Mouse (Mus musculus): ENCODE results near the gene Ptchd4. TPM values are rescaled to one million over a fixed set of nuclear protein-coding genes. Genes with fewer than 3 reads are reported as not detected.

The Ptchd4 gene
- polyA plus RNA-seq, 1 experiment from 2014 or later: 3.3 TPM

- Histone ChIP-seq H3K27ac (no peak overlapping the region), H3K36me3 (no peaks in the 10 kb centered on the region), H3K4me3 (no peak overlapping the region), H3K27me3 (ENCODE audit: insufficient read depth, poor library complexity, severe bottlenecking) (no peaks in the 10 kb centered on the region), H3K4me1 (replicated peaks) (no peaks in the 10 kb centered on the region), H3K9me3 (no peaks in the 10 kb centered on the region)
- no peak for DNase-seq (ENCODE audit: low spot score)
Measured at GRCm38 (mm10) chr17:42335787-42336186, 20.0 kb downstream of the Ptchd4 start.

DNA sequence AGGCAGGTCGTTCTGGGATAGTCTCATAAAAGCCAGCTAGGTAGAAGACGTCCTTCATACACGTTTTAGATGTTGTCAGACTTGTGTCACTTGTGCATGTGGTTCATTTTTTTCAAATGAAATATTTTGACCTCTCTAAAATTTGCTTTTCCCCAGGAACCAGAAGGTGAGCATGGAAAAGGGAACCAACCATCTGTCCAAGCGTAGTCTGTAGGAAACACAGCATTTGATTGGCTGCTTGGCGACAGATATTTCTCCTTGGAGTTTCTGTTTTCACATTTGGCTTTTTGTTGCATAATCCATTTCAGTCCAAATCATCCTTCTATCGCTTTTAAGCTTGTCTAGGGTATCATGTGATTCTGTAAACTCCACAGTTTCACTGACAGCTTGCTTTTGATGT, 20.8 kb downstream of the Ptchd4 start:
- Histone ChIP-seq H3K9me3 (no peaks in the 10 kb centered on the region), H3K4me3 (no peak overlapping the region), H3K4me1 (replicated peaks) (no peaks in the 10 kb centered on the region), H3K36me3 (no peaks in the 10 kb centered on the region), H3K27ac (no peak overlapping the region), H3K27me3 (ENCODE audit: insufficient read depth, poor library complexity, severe bottlenecking) (no peaks in the 10 kb centered on the region)
- 91% methylated on average over 6 of the region's 6 CpGs for WGBS
- no peak for DNase-seq (ENCODE audit: low spot score)

DNA sequence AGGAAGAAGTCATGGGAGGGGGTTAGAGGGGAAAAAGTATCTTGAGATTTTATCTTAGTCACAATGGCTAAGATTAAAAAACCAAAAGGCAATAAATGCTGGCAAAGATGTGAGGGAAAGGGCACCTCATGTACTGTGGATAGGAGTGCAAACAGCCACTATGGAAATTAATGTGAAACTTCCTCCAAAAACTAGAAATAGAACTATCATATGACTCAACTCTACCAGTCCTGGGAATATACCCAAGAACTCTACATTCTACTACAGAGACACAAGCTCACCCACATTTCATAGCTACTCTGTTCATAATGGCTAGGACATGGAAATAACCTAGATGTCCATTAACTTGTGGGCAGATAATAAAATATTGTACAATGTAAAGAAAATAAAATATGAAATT, 30.3 kb downstream of the Ptchd4 start:
- H3K36me3 ChIP-seq: no peaks in the 10 kb centered on the region
- H3K4me3 ChIP-seq: no peak overlapping the region
- DNase-seq (ENCODE audit: low spot score): no peak

GRCm38 (mm10) chr17:42358481-42358880, 42.7 kb downstream of the Ptchd4 start:
- DNase-seq (ENCODE audit: low spot score): no peak
- no peaks in the 10 kb centered on the region for H3K27me3 ChIP-seq (ENCODE audit: insufficient read depth, poor library complexity, severe bottlenecking)
- H3K4me1 ChIP-seq (replicated peaks): no peaks in the 10 kb centered on the region
- 88% methylated on average over 1 of the region's 1 CpGs for WGBS
- no peak overlapping the region for H3K27ac ChIP-seq
- no peaks in the 10 kb centered on the region for H3K36me3 ChIP-seq
- H3K4me3 ChIP-seq: no peak overlapping the region
- no peaks in the 10 kb centered on the region for H3K9me3 ChIP-seq

More for the DNA sequence above, 30.3 kb downstream of the Ptchd4 start:
- Histone ChIP-seq H3K27me3 (ENCODE audit: insufficient read depth, poor library complexity, severe bottlenecking) (no peaks in the 10 kb centered on the region), H3K9me3 (no peaks in the 10 kb centered on the region), H3K4me1 (replicated peaks) (no peaks in the 10 kb centered on the region), H3K27ac (no peak overlapping the region)

DNA sequence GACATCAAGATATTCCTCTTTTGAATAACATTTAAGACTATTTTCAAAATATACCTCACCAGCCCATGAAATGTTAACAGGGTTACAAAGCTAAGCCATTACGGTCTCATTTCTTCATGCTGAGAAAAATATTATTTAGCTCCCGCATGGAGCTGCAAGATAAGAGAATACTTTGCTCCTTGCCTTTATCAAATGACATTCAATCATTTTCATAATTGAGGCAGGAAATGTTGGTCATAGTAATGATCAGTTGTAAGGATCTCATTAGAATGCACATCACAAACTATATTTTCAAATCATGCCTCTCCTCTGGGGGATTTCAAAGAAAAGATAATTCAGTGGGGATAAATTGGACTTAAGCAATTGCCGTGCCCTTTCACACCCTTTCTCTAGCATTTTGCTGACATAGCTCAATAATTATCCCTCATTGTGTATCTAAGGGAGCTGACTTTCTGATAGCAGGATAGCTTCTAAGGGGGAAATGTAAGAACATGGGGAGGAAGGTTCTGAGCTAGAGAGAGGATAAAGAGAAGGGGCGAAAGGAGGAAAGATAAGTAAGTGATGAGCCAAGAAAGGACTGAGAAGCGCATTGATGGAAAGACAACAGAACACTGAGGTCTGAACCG, 47.5 kb downstream of the Ptchd4 start:
- no peaks in the 10 kb centered on the region for H3K9me3 ChIP-seq
- 88% methylated on average over 6 of the region's 6 CpGs for WGBS
- H3K4me3 ChIP-seq: no peak overlapping the region
- H3K4me1 ChIP-seq (replicated peaks): no peaks in the 10 kb centered on the region
- H3K27me3 ChIP-seq (ENCODE audit: insufficient read depth, poor library complexity, severe bottlenecking): no peaks in the 10 kb centered on the region
- no peak overlapping the region for H3K27ac ChIP-seq
- no peak for DNase-seq (ENCODE audit: low spot score)
- H3K36me3 ChIP-seq: no peaks in the 10 kb centered on the region

DNA sequence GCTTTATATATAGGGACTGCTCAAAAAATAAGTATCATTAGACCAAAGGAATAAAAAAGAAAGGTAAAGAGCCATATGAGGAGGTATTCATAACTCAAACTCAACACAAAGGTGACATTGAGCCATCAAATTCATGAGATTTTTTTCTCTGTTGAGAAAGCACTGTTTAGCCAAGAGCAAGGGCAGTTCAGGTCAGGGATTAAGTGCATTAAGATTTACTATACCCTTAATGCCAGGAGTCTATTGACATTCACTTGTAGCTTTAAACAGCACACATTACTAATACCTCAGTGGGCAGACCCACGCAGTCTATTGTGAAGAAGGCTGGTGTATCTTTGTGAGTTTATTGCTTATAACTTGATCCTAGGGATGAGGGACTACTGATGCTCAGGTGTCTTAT, 49.0 kb downstream of the Ptchd4 start:
- no peaks in the 10 kb centered on the region for H3K4me1 ChIP-seq (replicated peaks)
- no peak for DNase-seq (ENCODE audit: low spot score)
- WGBS: 76% methylated on average over 1 of the region's 1 CpGs
- no peak overlapping the region for H3K4me3 ChIP-seq
- no peaks in the 10 kb centered on the region for H3K27me3 ChIP-seq (ENCODE audit: insufficient read depth, poor library complexity, severe bottlenecking)
- no peak overlapping the region for H3K27ac ChIP-seq
- no peaks in the 10 kb centered on the region for H3K36me3 ChIP-seq
- no peaks in the 10 kb centered on the region for H3K9me3 ChIP-seq

DNA sequence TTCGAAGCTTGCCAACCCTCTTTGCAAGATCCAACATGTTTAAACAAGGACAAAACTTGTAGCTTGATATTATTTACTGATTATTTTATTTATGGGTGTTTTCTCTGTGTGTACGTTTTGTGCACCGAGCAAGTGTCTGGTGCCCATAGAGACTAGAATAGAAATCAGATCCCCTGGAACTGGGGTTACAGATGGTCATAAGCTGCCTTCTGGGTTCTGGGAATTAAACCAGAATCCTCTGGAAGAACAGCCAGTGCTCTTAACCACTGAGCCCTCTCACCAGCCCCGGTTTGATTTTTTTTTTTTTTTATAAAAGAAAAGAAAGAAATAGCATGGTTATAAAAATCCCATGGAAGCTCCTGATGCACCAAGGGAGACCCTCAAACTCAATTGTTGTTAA, 59.1 kb downstream of the Ptchd4 start:
- Histone ChIP-seq H3K9me3 (no peaks in the 10 kb centered on the region), H3K4me3 (no peak overlapping the region), H3K27me3 (ENCODE audit: insufficient read depth, poor library complexity, severe bottlenecking) (no peaks in the 10 kb centered on the region), H3K27ac (no peak overlapping the region), H3K36me3 (no peaks in the 10 kb centered on the region), H3K4me1 (replicated peaks) (no peaks in the 10 kb centered on the region)
- 90% methylated on average over 4 of the region's 4 CpGs for WGBS
- DNase-seq (ENCODE audit: low spot score): no peak

DNA sequence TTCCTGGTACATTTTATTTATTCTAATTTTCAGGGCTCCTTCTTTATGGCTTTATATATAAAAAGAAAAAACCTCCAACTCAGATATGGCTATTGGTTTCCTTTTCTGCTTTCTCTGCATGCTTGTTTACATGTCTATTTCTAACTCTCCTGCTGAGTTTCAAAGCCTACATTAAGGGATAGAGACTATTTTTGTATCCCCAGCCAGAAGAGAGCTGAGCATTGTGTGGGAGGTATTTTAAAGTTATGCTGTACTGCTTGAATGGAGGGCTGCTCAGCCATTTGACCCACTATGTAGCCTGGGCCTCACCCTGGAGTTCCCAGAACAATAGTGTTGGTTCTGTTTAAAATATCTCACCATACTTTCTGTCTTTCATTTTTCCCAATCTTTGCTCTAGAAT, 77.3 kb downstream of the Ptchd4 start:
- Histone ChIP-seq H3K4me1 (replicated peaks) (no peaks in the 10 kb centered on the region), H3K36me3 (no peaks in the 10 kb centered on the region), H3K4me3 (no peak overlapping the region), H3K27me3 (ENCODE audit: insufficient read depth, poor library complexity, severe bottlenecking) (no peaks in the 10 kb centered on the region), H3K27ac (no peak overlapping the region), H3K9me3 (no peaks in the 10 kb centered on the region)
- DNase-seq (ENCODE audit: low spot score): no peak

DNA sequence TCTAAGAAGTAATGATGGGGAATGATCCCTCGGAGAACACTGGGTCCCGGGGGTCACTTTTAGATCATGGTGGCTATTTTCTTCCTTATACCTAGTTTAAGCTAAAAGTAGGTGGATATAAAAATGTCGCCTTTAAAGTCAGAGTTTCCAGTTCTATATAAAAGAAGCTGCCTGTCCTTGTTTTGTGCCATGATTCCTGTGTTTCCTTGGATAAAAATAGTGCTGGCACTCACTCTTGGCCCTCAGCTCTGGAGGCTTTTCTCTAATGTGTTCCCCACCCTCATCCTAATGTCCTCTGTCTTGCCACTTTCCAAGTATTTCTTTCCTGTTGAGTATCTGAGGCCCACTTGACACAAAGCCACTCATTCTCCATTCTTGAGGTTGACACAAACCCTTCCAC, 79.6 kb downstream of the Ptchd4 start:
- H3K27ac ChIP-seq: no peak overlapping the region
- H3K4me1 ChIP-seq (replicated peaks): no peaks in the 10 kb centered on the region
- WGBS: 92% methylated on average over 3 of the region's 3 CpGs
- H3K27me3 ChIP-seq (ENCODE audit: insufficient read depth, poor library complexity, severe bottlenecking): no peaks in the 10 kb centered on the region
- no peak overlapping the region for H3K4me3 ChIP-seq
- H3K9me3 ChIP-seq: no peaks in the 10 kb centered on the region
- no peak for DNase-seq (ENCODE audit: low spot score)
- H3K36me3 ChIP-seq: no peaks in the 10 kb centered on the region

GRCm38 (mm10) chr17:42418449-42418848, 102.7 kb downstream of the Ptchd4 start:
- Histone ChIP-seq H3K9me3 (no peaks in the 10 kb centered on the region), H3K27me3 (ENCODE audit: insufficient read depth, poor library complexity, severe bottlenecking) (no peaks in the 10 kb centered on the region), H3K4me3 (no peak overlapping the region), H3K4me1 (replicated peaks) (no peaks in the 10 kb centered on the region), H3K27ac (no peak overlapping the region), H3K36me3 (no peaks in the 10 kb centered on the region)
- WGBS: 88% methylated on average over 1 of the region's 1 CpGs
- no peak for DNase-seq (ENCODE audit: low spot score)

- WGBS: 84% methylated on average over 1 of the region's 1 CpGs
- Histone ChIP-seq H3K4me3 (no peak overlapping the region), H3K36me3 (no peaks in the 10 kb centered on the region), H3K27ac (no peak overlapping the region), H3K9me3 (no peaks in the 10 kb centered on the region), H3K4me1 (replicated peaks) (no peaks in the 10 kb centered on the region), H3K27me3 (ENCODE audit: insufficient read depth, poor library complexity, severe bottlenecking) (no peaks in the 10 kb centered on the region)
- DNase-seq (ENCODE audit: low spot score): no peak
Measured at GRCm38 (mm10) chr17:42427961-42428360, 112.2 kb downstream of the Ptchd4 start.

DNA sequence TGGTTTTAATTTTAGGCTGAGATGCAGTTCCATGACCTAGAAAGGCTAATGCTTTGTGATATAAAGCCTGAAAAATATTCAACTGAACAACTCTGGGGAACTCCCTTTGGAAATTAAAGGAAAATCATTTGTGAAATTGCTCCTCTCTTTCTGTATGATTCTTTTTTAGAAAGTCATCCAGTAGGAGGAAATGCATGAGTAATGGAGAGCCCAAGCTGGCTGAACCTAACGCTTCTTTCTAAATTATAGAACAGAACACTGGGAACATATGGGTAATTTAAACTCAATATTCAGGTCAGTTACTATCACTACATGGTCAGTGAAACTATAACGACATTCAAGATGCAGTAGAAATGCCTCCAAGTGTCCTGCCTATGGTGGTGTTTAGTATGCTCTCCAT, 114.6 kb downstream of the Ptchd4 start:
- Histone ChIP-seq H3K36me3 (no peaks in the 10 kb centered on the region), H3K27me3 (ENCODE audit: insufficient read depth, poor library complexity, severe bottlenecking) (no peaks in the 10 kb centered on the region), H3K9me3 (no peaks in the 10 kb centered on the region), H3K27ac (no peak overlapping the region), H3K4me1 (replicated peaks) (no peaks in the 10 kb centered on the region), H3K4me3 (no peak overlapping the region)
- DNase-seq (ENCODE audit: low spot score): no peak
- 93% methylated on average over 2 of the region's 2 CpGs for WGBS

- H3K4me1 ChIP-seq (replicated peaks): no peaks in the 10 kb centered on the region
- no peaks in the 10 kb centered on the region for H3K36me3 ChIP-seq
- no peak overlapping the region for H3K27ac ChIP-seq
- no peaks in the 10 kb centered on the region for H3K27me3 ChIP-seq (ENCODE audit: insufficient read depth, poor library complexity, severe bottlenecking)
- no peak overlapping the region for H3K4me3 ChIP-seq
- H3K9me3 ChIP-seq: no peaks in the 10 kb centered on the region
- 85% methylated on average over 2 of the region's 2 CpGs for WGBS
- DNase-seq (ENCODE audit: low spot score): no peak
Measured at GRCm38 (mm10) chr17:42452235-42452634, 136.5 kb downstream of the Ptchd4 start.

- 85% methylated on average over 2 of the region's 2 CpGs for WGBS
- Histone ChIP-seq H3K36me3 (no peaks in the 10 kb centered on the region), H3K27ac (no peak overlapping the region), H3K27me3 (ENCODE audit: insufficient read depth, poor library complexity, severe bottlenecking) (no peaks in the 10 kb centered on the region), H3K4me3 (no peak overlapping the region), H3K9me3 (no peaks in the 10 kb centered on the region), H3K4me1 (replicated peaks) (no peaks in the 10 kb centered on the region)
- DNase-seq (ENCODE audit: low spot score): no peak
Measured at GRCm38 (mm10) chr17:42456441-42456840, 140.7 kb downstream of the Ptchd4 start.
